Mouse (Mus musculus): Measurements from ENCODE around the gene Trim14. TPM values are rescaled to one million over a fixed set of nuclear protein-coding genes. Genes with fewer than 3 reads are reported as not detected.

The Trim14 gene
- total RNA-seq, 1 experiment = 0.58 TPM

DNA sequence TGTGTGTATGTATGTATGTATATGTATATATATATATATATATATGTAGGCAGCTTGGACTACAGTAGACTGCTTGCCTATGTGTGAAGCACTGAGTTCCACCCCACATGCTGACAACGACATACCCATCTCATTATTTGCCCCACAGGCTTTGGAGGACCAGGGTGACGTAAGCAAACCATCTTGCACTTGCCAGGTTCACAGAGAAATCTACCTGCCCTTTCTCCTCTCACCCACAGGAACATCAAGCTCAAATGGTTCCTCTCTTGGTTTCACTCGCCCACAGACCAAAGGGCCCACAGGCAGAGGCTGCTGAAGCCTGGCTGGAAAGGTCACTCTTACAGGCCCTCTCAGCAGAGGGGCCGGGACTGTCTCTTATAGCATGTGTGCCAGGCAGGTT is 36.7 kb upstream of the Trim14 start:
- TF ChIP-seq ZC3H11A (IDR thresholded peaks at IDR 0.05; ENCODE audit: borderline replicate concordance, low read depth, low read length) (no peak), MAFK (IDR thresholded peaks at IDR 0.05; ENCODE audit: insufficient read depth, low read depth, low read length) (no peak), HCFC1 (IDR thresholded peaks at IDR 0.05; ENCODE audit: borderline replicate concordance, insufficient read depth, low read length) (no peak), ZNF384 (IDR thresholded peaks at IDR 0.05; ENCODE audit: low read depth, low read length) (no peak), CHD2 (IDR thresholded peaks at IDR 0.05; ENCODE audit: low read depth, low read length) (no peak)
- in situ Hi-C loops (cut with MboI; ENCODE audit: low sequenced_read_pairs in 2 of 2, unreplicated experiment in 2 of 2) = no loop called here

DNA sequence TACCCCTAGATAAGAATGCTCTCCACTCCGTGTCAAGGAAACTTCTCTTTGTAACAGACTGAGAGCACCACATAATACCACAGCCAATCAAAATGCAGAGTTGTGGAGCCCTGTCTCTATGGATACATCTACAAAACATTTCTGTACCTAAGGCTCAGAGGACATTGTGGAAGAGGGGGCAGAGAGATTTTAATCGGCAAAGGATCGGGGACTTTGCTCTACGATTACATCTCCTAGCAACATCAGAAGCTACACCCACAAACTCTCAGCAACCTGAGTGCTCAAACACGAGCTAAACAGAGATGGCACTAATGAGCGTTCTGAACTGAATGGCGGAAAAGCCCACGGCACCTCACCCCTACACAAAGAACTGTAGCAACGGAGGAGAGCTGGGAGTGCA is 35.8 kb upstream of the Trim14 start:
- in situ Hi-C loops (cut with MboI; ENCODE audit: low sequenced_read_pairs in 2 of 2, unreplicated experiment in 2 of 2) = no loop called here
- TF ChIP-seq HCFC1 (IDR thresholded peaks at IDR 0.05; ENCODE audit: borderline replicate concordance, insufficient read depth, low read length) (no peak), ZC3H11A (IDR thresholded peaks at IDR 0.05; ENCODE audit: borderline replicate concordance, low read depth, low read length) (no peak), CHD2 (IDR thresholded peaks at IDR 0.05; ENCODE audit: low read depth, low read length) (no peak), ZNF384 (IDR thresholded peaks at IDR 0.05; ENCODE audit: low read depth, low read length) (no peak), MAFK (IDR thresholded peaks at IDR 0.05; ENCODE audit: insufficient read depth, low read depth, low read length) (no peak)
- Histone ChIP-seq H3K4me1 (ENCODE audit: control insufficient read depth in 2 of 2, insufficient read depth in 2 of 2, low read length in 2 of 2, poor library complexity in 1 of 2) (peaks cover 0 to 2% of the 10 kb centered on the region in 2 experiments; a peak in 1 of 4 replicates), H3K9me3 (ENCODE audit: control insufficient read depth, insufficient read depth, low read depth, low read length) (no peaks in the 10 kb centered on the region), H3K36me3 (ENCODE audit: control insufficient read depth, insufficient read depth, low read length, poor library complexity, severe bottlenecking) (no peaks in the 10 kb centered on the region), H3K4me3 (ENCODE audit: insufficient read depth in 1 of 2, low read depth in 1 of 2, low read length in 2 of 2, poor library complexity in 1 of 2, severe bottlenecking in 1 of 2) (no peak overlapping the region), H3K27ac (ENCODE audit: insufficient read depth, low read depth, low read length, poor library complexity, severe bottlenecking) (no peak overlapping the region), H3K9ac (ENCODE audit: insufficient read depth, low read depth, low read length, poor library complexity, severe bottlenecking) (no peak overlapping the region)
- no peak for DNase-seq (ENCODE audit: low read depth, low spot score)

More for the DNA sequence above, 36.7 kb upstream of the Trim14 start:
- H3K9ac ChIP-seq (ENCODE audit: insufficient read depth, low read depth, low read length, poor library complexity, severe bottlenecking) = no peak overlapping the region
- no peak overlapping the region for H3K4me3 ChIP-seq (ENCODE audit: insufficient read depth in 1 of 2, low read depth in 1 of 2, low read length in 2 of 2, poor library complexity in 1 of 2, severe bottlenecking in 1 of 2)
- H3K9me3 ChIP-seq (ENCODE audit: control insufficient read depth, insufficient read depth, low read depth, low read length) = no peaks in the 10 kb centered on the region
- peaks cover 0 to 2% of the 10 kb centered on the region in 2 experiments; a peak in 1 of 4 replicates for H3K4me1 ChIP-seq (ENCODE audit: control insufficient read depth in 2 of 2, insufficient read depth in 2 of 2, low read length in 2 of 2, poor library complexity in 1 of 2)
- no peak for DNase-seq (ENCODE audit: low read depth, low spot score)
- no peaks in the 10 kb centered on the region for H3K36me3 ChIP-seq (ENCODE audit: control insufficient read depth, insufficient read depth, low read length, poor library complexity, severe bottlenecking)
- H3K27ac ChIP-seq (ENCODE audit: insufficient read depth, low read depth, low read length, poor library complexity, severe bottlenecking) = no peak overlapping the region

DNA sequence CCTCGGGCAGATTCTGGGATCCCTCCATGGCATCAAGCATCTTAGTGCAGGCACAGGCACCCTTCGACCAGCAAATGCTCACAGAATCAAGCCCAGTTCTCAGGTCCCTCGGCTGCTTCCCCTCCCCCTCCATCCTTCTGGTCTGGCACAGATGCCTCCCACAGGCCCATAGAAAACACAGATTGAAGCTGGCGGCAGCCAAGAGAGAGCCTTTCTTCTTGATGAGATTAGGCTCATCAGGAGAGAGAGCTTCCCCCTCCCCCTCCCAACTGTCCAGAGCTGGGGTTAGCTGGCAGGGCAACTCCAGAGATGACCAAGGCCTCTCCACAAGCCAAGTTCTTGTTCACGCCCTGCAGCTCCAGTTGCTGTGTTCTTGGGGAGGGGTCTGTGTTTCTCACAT is 33.7 kb upstream of the Trim14 start:
- Histone ChIP-seq H3K9ac (ENCODE audit: insufficient read depth, low read depth, low read length, poor library complexity, severe bottlenecking) (no peak overlapping the region), H3K9me3 (ENCODE audit: control insufficient read depth, insufficient read depth, low read depth, low read length) (no peaks in the 10 kb centered on the region), H3K27ac (ENCODE audit: insufficient read depth, low read depth, low read length, poor library complexity, severe bottlenecking) (no peak overlapping the region), H3K4me3 (ENCODE audit: insufficient read depth in 1 of 2, low read depth in 1 of 2, low read length in 2 of 2, poor library complexity in 1 of 2, severe bottlenecking in 1 of 2) (no peak overlapping the region), H3K4me1 (ENCODE audit: control insufficient read depth in 2 of 2, insufficient read depth in 2 of 2, low read length in 2 of 2, poor library complexity in 1 of 2) (peaks cover 0 to 2% of the 10 kb centered on the region in 2 experiments; a peak in 1 of 4 replicates), H3K36me3 (ENCODE audit: control insufficient read depth, insufficient read depth, low read length, poor library complexity, severe bottlenecking) (no peaks in the 10 kb centered on the region)
- TF ChIP-seq MAFK (IDR thresholded peaks at IDR 0.05; ENCODE audit: insufficient read depth, low read depth, low read length) (no peak), ZC3H11A (IDR thresholded peaks at IDR 0.05; ENCODE audit: borderline replicate concordance, low read depth, low read length) (no peak), CHD2 (IDR thresholded peaks at IDR 0.05; ENCODE audit: low read depth, low read length) (no peak), HCFC1 (IDR thresholded peaks at IDR 0.05; ENCODE audit: borderline replicate concordance, insufficient read depth, low read length) (no peak), ZNF384 (IDR thresholded peaks at IDR 0.05; ENCODE audit: low read depth, low read length) (no peak)
- in situ Hi-C loops (cut with MboI; ENCODE audit: low sequenced_read_pairs in 2 of 2, unreplicated experiment in 2 of 2) = no loop called here
- no peak for DNase-seq (ENCODE audit: low read depth, low spot score)

DNA sequence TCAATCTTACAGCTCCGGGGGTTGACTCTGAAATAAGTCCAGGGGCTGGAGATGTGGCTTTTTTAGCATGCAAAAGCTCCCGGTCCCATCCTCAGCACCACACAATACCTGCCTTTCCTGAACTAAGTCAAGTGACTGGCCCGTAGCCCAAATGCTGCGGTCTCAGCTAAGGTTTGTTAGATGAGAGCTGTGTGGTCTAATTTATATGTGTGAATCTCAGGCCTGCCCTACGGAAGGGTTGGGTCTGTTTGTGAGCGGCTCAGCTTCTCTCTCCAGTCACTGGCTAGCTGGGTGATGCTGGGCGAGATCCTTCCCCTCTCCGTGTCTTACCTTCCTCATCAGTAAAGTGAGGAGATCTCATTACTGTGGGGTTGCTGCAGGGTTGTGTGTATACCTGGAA is 32.2 kb upstream of the Trim14 start:
- no peak overlapping the region for H3K9ac ChIP-seq (ENCODE audit: insufficient read depth, low read depth, low read length, poor library complexity, severe bottlenecking)
- no peak overlapping the region; the same call in 1 of the 2 replicates for H3K27ac ChIP-seq (ENCODE audit: insufficient read depth, low read depth, low read length, poor library complexity, severe bottlenecking)
- H3K36me3 ChIP-seq (ENCODE audit: control insufficient read depth, insufficient read depth, low read length, poor library complexity, severe bottlenecking) = no peaks in the 10 kb centered on the region
- no peak for TF ChIP-seq ZC3H11A (IDR thresholded peaks at IDR 0.05; ENCODE audit: borderline replicate concordance, low read depth, low read length)
- no peak for TF ChIP-seq ZNF384 (IDR thresholded peaks at IDR 0.05; ENCODE audit: low read depth, low read length)
- TF ChIP-seq MAFK (IDR thresholded peaks at IDR 0.05; ENCODE audit: insufficient read depth, low read depth, low read length) = no peak
- no peak for TF ChIP-seq CHD2 (IDR thresholded peaks at IDR 0.05; ENCODE audit: low read depth, low read length)
- H3K9me3 ChIP-seq (ENCODE audit: control insufficient read depth, insufficient read depth, low read depth, low read length) = no peaks in the 10 kb centered on the region
- in situ Hi-C loops (cut with MboI; ENCODE audit: low sequenced_read_pairs in 2 of 2, unreplicated experiment in 2 of 2) = no loop called here
- H3K4me1 ChIP-seq (ENCODE audit: control insufficient read depth in 2 of 2, insufficient read depth in 2 of 2, low read length in 2 of 2, poor library complexity in 1 of 2) = peaks cover 0 to 2% of the 10 kb centered on the region in 2 experiments; a peak in 1 of 4 replicates
- no peak for DNase-seq (ENCODE audit: low read depth, low spot score)
- H3K4me3 ChIP-seq (ENCODE audit: insufficient read depth in 1 of 2, low read depth in 1 of 2, low read length in 2 of 2, poor library complexity in 1 of 2, severe bottlenecking in 1 of 2) = no peak overlapping the region
